Mouse (Mus musculus) megakaryocyte, embryonic 14.5 days (primary cell): ENCODE data around the gene Tom1l2.

Source experiments
- FLI1 ChIP-seq: IDR thresholded peaks from 2 replicates; pipeline ENCODE4 v1.6.1; 2012; ENCODE audit warnings: low read length, inconsistent platforms, mixed read lengths
- GATA1 ChIP-seq: IDR thresholded peaks from 3 replicates; pipeline ENCODE4 v1.6.1; 2012; ENCODE audit warnings: mixed read lengths, low read length, inconsistent platforms, borderline replicate concordance

DNA sequence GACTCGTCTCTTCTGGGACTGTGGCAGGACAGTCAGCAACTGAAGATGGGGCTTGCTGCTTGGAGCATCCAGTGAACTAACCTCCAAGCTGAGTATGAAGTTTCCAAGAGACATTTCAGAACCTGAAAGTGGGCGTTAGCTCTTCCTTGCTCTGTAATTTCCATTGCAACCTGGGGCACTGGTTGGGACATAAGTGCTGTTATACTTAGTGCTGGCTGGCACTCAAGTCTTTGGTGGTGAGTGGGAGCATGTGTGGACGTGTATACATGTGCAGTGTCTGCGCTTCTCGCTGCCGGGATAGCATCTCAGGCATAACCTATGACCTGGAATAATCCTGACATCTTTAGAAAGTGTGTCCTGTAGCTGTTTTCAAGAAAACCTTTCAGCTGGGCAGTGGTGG, 38.6 kb upstream of the Tom1l2 start:
- TF ChIP-seq GATA1 (no peak), FLI1 (no peak)
